Mouse (Mus musculus) erythroblast, embryonic 14.5 days (primary cell): ENCODE measurements around the gene Atf7.

Source experiments
- GATA1 ChIP-seq: IDR thresholded peaks from 2 replicates; pipeline ENCODE4 v1.6.1; 2012; ENCODE audit warnings: low read length, inconsistent platforms, mixed read lengths
- TAL1 ChIP-seq: IDR thresholded peaks from 3 replicates; pipeline ENCODE4 v1.6.1; 2012; ENCODE audit warnings: low read length, inconsistent platforms, mixed read lengths

GRCm38 (mm10) chr15:102519211-102520141 lies 105.8 kb downstream of the Atf7 start:
- no peak for TF ChIP-seq TAL1
- no peak for TF ChIP-seq GATA1
